Mouse (Mus musculus) right cerebral cortex, postnatal 36 days (tissue): ENCODE measurements at regions not wholly inside any gene's neighbourhood (a gene's known extent, or its start where the extent isn't known, plus 50 kb on each side); places are given as distances from the start of the nearest gene placed in this dataset.

Experiments
- DNase-seq, 2 experiments: peaks; one replicate each; pipeline ENCODE4 v3.0.0; 2022; ENCODE audit warnings: low spot score in 2 of 2, mixed read lengths in 1 of 2

DNA sequence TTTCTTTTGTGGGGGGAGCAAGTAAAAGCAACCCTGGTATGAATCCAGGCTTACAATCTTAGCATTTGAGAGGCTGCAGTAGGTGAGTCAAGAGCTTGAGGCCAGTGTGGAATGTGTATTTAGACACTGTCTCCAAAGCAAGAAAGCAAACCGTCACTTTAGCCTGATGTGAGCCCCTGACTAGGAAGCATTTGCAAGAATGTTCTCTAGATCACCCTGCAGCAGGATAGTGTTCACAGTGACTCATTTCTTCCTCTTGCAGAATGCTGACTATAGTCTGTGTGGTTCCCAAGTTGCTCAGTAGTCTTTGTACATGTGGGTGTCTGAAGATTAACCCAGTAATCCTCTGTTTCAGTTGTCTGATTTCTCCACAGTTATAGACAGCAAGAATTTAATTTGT is 88.7 kb upstream of the Nectin3 start:
- DNase-seq = peak in 1 of 2 experiments; percentile 21

DNA sequence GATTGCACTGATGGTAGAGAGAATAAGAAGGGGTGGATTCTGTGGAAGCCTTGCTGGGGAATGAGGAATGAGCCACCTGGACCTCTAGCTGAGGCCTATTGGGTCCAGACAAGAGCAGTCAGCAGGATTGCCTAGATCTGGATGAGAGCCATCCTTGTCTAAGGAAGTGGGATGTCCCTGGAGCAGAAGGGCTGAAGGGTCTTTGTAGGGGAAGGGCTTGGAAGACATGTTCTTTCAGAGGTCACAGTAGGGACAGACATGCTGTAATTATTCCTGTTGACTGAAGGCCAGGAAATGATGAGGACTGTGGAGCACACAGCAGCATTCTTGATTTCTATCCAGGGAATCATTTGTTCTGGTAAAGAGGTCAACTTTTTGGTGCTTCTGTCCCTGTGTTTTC is 86.2 kb upstream of the Nectin3 start:
- no peak for DNase-seq

DNA sequence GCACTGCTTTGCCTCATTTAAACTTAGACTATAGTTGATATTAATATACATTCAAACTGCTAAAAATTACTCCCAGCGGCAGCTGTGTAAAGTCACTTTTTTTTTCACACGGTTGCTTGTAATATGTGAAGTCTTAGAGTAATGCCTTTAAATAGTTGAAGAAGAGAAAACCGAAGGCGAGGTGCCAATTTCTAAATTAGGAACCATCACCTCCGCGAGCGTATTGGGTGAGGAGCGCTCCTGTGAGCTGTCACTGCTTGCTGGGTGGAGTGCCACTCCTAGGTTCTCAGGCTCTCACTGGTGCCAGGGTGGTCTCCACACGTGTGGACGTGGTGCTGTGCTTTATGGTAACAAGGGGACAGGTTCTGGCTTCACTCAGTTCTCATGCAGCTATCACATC is 82.8 kb upstream of the Nectin3 start:
- peak; percentile 37 to 65 for DNase-seq

DNA sequence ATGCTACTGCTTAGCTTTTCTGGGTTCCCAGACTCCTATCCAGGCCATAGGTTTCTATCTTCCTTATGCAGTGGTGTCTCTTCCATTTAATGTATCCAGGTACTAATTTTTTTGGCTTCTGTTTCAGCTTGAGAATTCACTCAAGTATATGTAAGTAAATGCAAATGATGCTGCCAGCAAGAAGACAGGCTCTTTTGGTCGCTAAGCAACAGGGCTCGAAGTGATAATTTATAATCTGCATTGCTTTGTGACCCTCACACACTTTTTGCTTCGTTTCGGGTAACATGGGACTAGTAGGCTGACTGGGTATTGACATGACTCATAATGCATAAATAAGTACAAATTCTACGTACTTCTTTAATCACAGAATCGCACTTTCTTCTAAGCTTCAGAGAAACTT is 75.9 kb upstream of the Nectin3 start:
- DNase-seq = no peak

DNA sequence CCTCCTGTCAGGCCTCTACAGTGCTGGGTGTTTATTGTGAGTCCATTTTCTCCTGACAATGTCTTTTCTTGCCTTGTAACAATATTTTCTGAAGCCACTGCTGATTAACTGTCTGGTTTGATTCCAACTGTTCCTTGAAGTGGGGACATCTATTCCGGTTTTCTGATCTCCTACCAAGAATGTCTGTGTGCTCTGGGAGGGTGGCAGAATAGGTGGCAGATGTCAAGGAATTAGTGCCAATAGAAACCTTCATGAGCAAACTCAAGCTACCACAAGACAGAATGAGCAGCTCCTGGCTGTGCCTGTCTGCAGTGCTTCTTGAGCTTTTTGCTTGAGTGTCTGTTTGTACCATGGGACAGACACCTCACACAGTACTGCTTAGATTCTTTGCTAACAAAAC is 69.1 kb upstream of the Nectin3 start:
- DNase-seq = no peak

DNA sequence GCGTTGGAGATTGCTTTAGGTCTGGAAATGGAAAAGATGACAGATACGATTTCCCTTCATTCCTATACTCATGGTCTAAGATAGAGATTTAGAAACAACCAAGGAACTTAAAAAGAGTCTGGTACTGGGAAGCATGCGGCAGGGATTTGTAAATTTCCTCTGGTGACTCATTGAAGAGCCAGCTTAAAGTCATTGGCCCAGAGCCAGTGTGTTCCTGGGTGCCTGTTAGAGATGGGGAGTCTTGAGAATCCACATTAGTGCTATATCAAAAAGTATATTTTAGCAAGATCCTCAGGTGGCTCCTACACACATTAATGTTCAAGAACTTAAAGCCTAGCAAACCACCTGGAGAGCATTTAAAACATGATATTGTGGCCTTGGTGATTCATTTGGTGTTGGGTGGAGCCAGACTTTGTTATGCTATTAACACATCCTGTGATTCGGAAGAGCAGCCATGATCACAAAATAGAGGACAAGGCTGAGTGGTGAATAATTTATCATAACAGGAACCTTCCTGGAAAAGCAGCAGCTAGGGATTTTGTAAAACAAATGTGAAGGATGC is 67.8 kb upstream of the Nectin3 start:
- DNase-seq = no peak

DNA sequence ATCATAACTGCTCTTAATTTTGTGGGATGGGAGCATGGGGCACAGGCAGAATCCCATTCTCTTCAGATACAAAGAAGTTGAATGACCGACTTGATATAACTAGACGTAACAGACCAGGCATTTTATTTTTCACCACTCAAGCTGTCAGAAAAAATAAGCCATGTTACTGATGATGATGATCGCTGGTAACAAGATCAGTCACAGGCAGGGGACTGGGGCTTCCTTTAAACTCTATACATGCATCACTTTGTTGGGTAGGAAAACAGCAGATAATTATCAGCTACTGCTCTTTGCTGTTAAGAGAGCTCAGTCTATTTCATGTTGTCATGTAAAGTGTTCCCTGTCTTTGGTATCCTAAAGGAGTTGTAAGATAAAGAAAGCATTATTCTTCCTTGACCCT is 59.0 kb upstream of the Nectin3 start:
- DNase-seq = no peak

DNA sequence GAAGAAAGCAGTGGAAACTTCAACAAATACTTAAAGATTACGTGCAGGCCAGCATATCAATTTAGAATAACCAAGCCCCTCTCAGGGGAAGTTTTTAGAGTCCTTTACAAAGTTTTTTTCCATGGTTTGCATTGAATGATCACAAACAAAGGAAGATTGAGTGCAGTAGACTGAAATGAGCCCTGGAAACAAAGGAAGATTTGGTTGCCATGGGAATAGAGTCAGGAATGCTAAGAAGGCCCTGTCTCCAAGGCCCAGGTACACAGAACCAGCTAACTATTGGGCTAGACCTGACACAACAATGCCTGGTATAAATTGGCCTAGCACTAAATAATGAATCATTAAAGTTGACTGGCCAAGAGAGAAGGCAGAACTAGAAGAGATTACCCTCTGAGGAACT is 49.9 kb upstream of the Nectin3 start:
- DNase-seq = no peak
